Comparison of ENCODE assay signal across 28 mouse cellular contexts in genomic region chr3:63494625-63495382, GRCm38 (mm10). TPM values are rescaled to one million over a fixed set of nuclear protein-coding genes. Genes with fewer than 3 reads are reported as not detected.
DNase-seq lines count a peak whose midpoint lies in the region; ATAC-seq lines count a peak whose summit lies in the region.
"Had no signal": no experiment of that assay in that cellular context is flagged by ENCODE, and none has a peak within 500 bp of the region (broad histone marks: within the 10 kb centered on the region; RNA-seq: fewer than 3 reads in every experiment).

No protein-coding gene starts in this region.

- H3K4me2 ChIP-seq in limb, embryonic 12.5 days: no peak overlapping the region
- H3K4me2 ChIP-seq in heart, embryonic 11.5 days: no peak overlapping the region
- H3K4me2 ChIP-seq: embryonic facial prominence, embryonic 15.5 days; hindbrain, embryonic 13.5 days; liver, embryonic 13.5 days; midbrain, embryonic 13.5 days had no signal

- 27% methylated on average over 5 of the region's 5 CpGs for WGBS in limb, embryonic 12.5 days
- WGBS in heart, embryonic 11.5 days (ENCODE audit: insufficient replicate concordance): 71% methylated on average over 5 of the region's 5 CpGs

- H3K27me3 ChIP-seq in limb, embryonic 12.5 days: no peaks in the 10 kb centered on the region
- no peaks in the 10 kb centered on the region for H3K27me3 ChIP-seq in heart, embryonic 11.5 days (ENCODE audit: control insufficient read depth, insufficient read depth, low read length)
- H3K27me3 ChIP-seq: embryonic facial prominence, embryonic 15.5 days; hindbrain, embryonic 13.5 days; liver, embryonic 13.5 days; megakaryocyte, embryonic 14.5 days; midbrain, embryonic 13.5 days had no signal

- ATAC-seq in limb, embryonic 12.5 days (ENCODE audit: insufficient number of reproducible peaks, insufficient read depth, low FRiP score, low TSS enrichment, low read depth): no peak
- no peak for ATAC-seq in heart, embryonic 11.5 days (replicated peaks; ENCODE audit: insufficient number of reproducible peaks, low FRiP score, low TSS enrichment)
- ATAC-seq: forebrain, embryonic 14.5 days; midbrain, embryonic 13.5 days had no signal

- no peak overlapping the region for H3K9ac ChIP-seq in limb, embryonic 12.5 days (replicated peaks)
- H3K9ac ChIP-seq in heart, embryonic 11.5 days (ENCODE audit: low read depth, low read length): no peak overlapping the region
- H3K9ac ChIP-seq: embryonic facial prominence, embryonic 15.5 days; hindbrain, embryonic 13.5 days; liver, embryonic 13.5 days; midbrain, embryonic 13.5 days had no signal

- intact Hi-C loops in heart, postnatal 36 days (cut with DNase I): no loop called here

- peak; percentile 5 for DNase-seq in embryo, embryonic 10 days (ENCODE audit: low spot score)
- no peak for DNase-seq in embryo, embryonic 11 days
- peak; percentile 3 for DNase-seq in retina, embryonic 14.5 days (ENCODE audit: low spot score)
- DNase-seq in retina, postnatal 1 day: no peak
- peak; percentile 27 for DNase-seq in kidney, postnatal 10 days
- no peak for DNase-seq in heart, postnatal 36 days
- DNase-seq: adrenal gland, postnatal 10 days; cerebellum, adult 9-10 months; gastrocnemius, postnatal 14 days; heart, adult 11 months; left cerebral cortex, postnatal 4 days; liver, embryonic 13.5 days; lung, adult 2 months; lung, postnatal 36 days; right cerebral cortex, postnatal 25 days; spleen, adult 18-20 months; thymus, postnatal 14 days had no signal

- H3K4me1 ChIP-seq in limb, embryonic 12.5 days (replicated peaks): peaks cover 14% of the 10 kb centered on the region
- H3K4me1 ChIP-seq in heart, embryonic 11.5 days (ENCODE audit: control insufficient read depth, insufficient read depth, low read length): no peaks in the 10 kb centered on the region
- H3K4me1 ChIP-seq: embryonic facial prominence, embryonic 15.5 days; hindbrain, embryonic 13.5 days; liver, embryonic 13.5 days; megakaryocyte, embryonic 14.5 days; midbrain, embryonic 13.5 days had no signal

- no peak overlapping the region for H3K4me3 ChIP-seq in limb, embryonic 12.5 days (replicated peaks)
- H3K4me3 ChIP-seq in heart, embryonic 11.5 days (ENCODE audit: low read depth, low read length): no peak overlapping the region
- H3K4me3 ChIP-seq: embryonic facial prominence, embryonic 15.5 days; hindbrain, embryonic 13.5 days; liver, embryonic 13.5 days; megakaryocyte, embryonic 14.5 days; midbrain, embryonic 13.5 days had no signal

- H3K9me3 ChIP-seq in limb, embryonic 12.5 days: 0 out of 2 replicates have a peak, but pooled peaks cover 4% of the 10 kb centered on the region
- H3K9me3 ChIP-seq in heart, embryonic 11.5 days (replicated peaks; ENCODE audit: control insufficient read depth, low read length): no peaks in the 10 kb centered on the region
- H3K9me3 ChIP-seq: embryonic facial prominence, embryonic 15.5 days; hindbrain, embryonic 13.5 days; liver, embryonic 13.5 days; midbrain, embryonic 13.5 days had no signal

- no peaks in the 10 kb centered on the region for H3K36me3 ChIP-seq in limb, embryonic 12.5 days
- H3K36me3 ChIP-seq in heart, embryonic 11.5 days (ENCODE audit: control insufficient read depth, insufficient read depth, low read length): no peaks in the 10 kb centered on the region
- H3K36me3 ChIP-seq: embryonic facial prominence, embryonic 15.5 days; hindbrain, embryonic 13.5 days; liver, embryonic 13.5 days; midbrain, embryonic 13.5 days had no signal

- 0 out of 2 replicates have a peak overlapping the region, but pooled peaks have one; percentile 83 for H3K27ac ChIP-seq in limb, embryonic 12.5 days
- no peak overlapping the region for H3K27ac ChIP-seq in heart, embryonic 11.5 days (ENCODE audit: low read depth, low read length)
- H3K27ac ChIP-seq: embryonic facial prominence, embryonic 15.5 days; hindbrain, embryonic 13.5 days; liver, embryonic 13.5 days; midbrain, embryonic 13.5 days had no signal

RNA-seq across cellular contexts. Expression of gene Gm34302, which starts 11.1 kb away (rescaled TPM):
- polyA plus RNA-seq in limb, embryonic 12.5 days (2016; fragmentation: Nextera tagmentation; extraction: Ambion mirVana): not detected in 2 replicates
- 1.3 TPM in 1 of 2 replicates, not detected in the other for polyA plus RNA-seq in heart, embryonic 11.5 days (2014; fragmentation: Nextera tagmentation; extraction: Ambion mirVana)
- total RNA-seq in heart, postnatal 36 days (2021): 100 to 1,000 TPM; 629 to 735 TPM
- total RNA-seq: left cerebral cortex, postnatal 4 days had no signal
- polyA plus RNA-seq: brain, embryonic 14.5 days; embryonic facial prominence, embryonic 15.5 days; forebrain, embryonic 14.5 days; heart, embryonic 14.5 days; hindbrain, embryonic 13.5 days; liver, embryonic 13.5 days; lung, adult 2 months; midbrain, embryonic 13.5 days; neural tube, embryonic 11.5 days; testis, adult 2 months had no signal

Comparison
In these comparisons a context has a peak if more than half of its experiments do, and no peak if none do; other contexts are left out.
1. DNase-seq: peak in embryo, embryonic 10 days (single experiment), retina, embryonic 14.5 days (single experiment) and kidney, postnatal 10 days (single experiment); none in embryo, embryonic 11 days (single experiment), retina, postnatal 1 day (single experiment) and heart, postnatal 36 days (0 of 2).